Mouse (Mus musculus) frontal cortex, postnatal 14 days (tissue): ENCODE data around the gene Zfp975.
"Not testable (repeated sequence)": the region's sequence is repeated elsewhere in the genome, so short reads cannot be mapped to it uniquely, and the experiment has no call there.

Experiments
- DNase-seq, 2 experiments: peaks; one replicate each; pipeline ENCODE4 v3.0.0; 2022; ENCODE audit warnings: low spot score in 2 of 2

Zfp975 gene

GRCm38 (mm10) chr7:42692362-42693158 is at the start of gene Zfp975:
TSS of gene Zfp975 (minus strand) at chr7:42692742.
- DNase-seq, result peak; percentile 75 to 81

DNA sequence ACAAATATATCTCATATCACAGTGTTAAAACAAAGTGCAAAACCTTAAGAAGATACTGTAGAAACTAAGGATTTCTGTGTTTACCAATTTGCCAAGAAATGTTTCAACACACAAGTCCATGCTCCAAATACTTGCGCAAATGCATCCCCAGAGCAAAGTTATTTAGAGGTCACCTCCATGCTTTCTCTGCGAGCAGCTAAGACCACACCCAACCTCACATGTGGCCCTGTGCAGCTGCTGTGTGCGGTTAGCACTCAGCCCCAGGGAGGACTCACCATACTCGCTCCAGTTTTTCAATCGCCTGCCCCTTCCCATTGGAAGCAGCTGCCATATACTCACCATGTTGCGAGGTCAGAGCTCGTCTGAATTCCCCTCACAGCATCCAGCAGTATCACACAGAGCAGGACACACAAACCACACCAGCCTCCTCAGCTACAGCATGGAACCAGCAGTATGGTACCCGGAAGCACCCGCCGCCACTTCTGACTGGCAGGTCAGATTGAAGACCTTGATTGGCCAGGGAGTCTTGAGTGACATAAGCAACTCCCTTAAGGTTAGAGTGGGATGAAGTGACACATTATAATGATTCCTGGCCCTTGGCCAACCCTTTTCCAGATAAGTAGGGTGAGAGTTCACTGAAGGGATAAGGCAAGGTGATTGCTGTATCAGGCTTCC is 46.1 kb upstream of the Zfp975 start:
- DNase-seq, result no peak

GRCm38 (mm10) chr7:42726917-42727316 is 34.4 kb upstream of the Zfp975 start, which contains the start of gene Gm17067:
TSS of gene Gm17067 (minus strand) at chr7:42727017.
- not testable (repeated sequence) for DNase-seq

DNA sequence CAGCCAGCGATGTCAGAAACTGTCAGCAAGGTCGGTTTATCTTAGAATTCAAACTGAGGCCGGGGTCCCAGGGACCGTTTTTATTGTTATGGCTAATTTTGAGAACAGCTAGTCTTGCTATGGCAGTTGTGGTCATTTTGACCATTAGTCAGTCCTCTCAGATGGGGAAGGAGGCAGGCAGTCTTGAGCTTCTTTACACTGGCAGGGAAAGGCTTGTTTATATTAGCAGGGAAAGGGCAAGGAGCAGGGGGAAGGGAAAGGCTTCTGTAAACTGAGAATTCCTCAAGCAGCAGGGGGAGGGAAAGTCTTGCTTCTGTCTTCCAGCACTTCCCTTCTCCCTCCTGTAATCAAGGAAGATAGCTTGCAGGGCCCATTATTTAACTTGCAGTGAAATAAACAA is 709 bp upstream of the Zfp975 start:
- peak in 1 of 2 experiments; percentile 10 for DNase-seq

DNA sequence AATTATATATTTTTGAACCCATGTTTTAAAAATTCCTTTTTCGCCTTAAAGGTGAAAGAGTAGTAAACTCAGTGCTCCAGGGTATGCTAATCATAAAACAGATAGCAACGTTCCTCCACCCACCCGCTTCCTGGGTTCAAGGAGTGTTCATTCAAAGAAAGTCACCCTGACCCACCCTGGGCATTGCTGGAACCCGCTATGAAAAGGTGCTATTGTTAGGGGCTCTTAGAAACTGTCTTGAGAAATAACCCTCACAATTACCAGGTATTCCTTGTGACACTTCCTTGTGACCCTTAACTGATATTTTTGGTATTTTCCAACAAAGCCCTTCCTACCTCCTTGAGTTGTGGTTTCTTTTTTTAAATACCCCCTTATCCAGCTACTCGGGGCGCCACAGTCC is 12.5 kb downstream of the Zfp975 start:
- DNase-seq, result not testable (repeated sequence)

- not testable (repeated sequence) for DNase-seq
Observed at GRCm38 (mm10) chr7:42679646-42680045, 12.9 kb downstream of the Zfp975 start.

DNA sequence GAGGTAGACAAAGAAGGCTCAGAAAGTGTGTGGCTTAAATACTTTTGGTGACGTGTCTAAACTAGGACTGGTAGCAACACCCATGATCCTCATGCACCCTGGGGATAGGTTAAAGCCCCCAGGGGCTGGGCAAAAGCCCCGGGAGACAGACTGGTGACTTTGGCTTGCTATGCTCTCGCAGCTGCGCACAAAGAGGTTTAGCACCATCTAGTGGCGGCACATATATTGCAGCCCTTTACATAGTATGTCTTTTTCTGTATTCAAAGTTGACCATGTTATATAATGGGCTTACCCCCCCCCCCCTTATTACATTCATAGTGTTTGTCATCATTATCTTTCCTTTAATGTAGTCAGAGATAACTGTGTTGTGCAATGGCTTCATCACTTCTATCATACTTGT is 32.4 kb downstream of the Zfp975 start:
- not testable (repeated sequence) for DNase-seq

GRCm38 (mm10) chr7:42655211-42655610 is 37.3 kb downstream of the Zfp975 start:
- not testable (repeated sequence) for DNase-seq

GRCm38 (mm10) chr7:42643120-42643620 is 49.4 kb downstream of the Zfp975 start:
- DNase-seq, result not testable (repeated sequence)

- peak; percentile 36 to 57 for DNase-seq
Observed at GRCm38 (mm10) chr7:42642152-42643115, 50.1 kb downstream of the Zfp975 start, which contains the start of gene Zfp976. TSS of gene Zfp976 (minus strand) at chr7:42642588.

GRCm38 (mm10) chr7:42631031-42631430 is 61.5 kb downstream of the Zfp975 start:
- DNase-seq, result not testable (repeated sequence)
